Mouse (Mus musculus) heart, adult 8-10 months (tissue): ENCODE results near the gene Arl6ip4. TPM values are rescaled to one million over a fixed set of nuclear protein-coding genes. Genes with fewer than 3 reads are reported as not detected.

Experiments used
- DNase-seq: peaks from one replicate; pipeline ENCODE4 v3.0.0; 2022; ENCODE audit warnings: low spot score
- total RNA-seq, 4 experiments: library from RNA; stranded (reverse); gene quantifications; 2 replicates each; pipeline ENCODE4 v1.2.4; 2022

Gene Arl6ip4
- total RNA-seq, 4 experiments from 2014 or later, result 34.8 to 38.4 (median 37.4) TPM

GRCm38 (mm10) chr5:124093852-124094604 lies 21.9 kb upstream of the Arl6ip4 start:
- DNase-seq, result no peak

GRCm38 (mm10) chr5:124095077-124095581 lies 20.8 kb upstream of the Arl6ip4 start:
- no peak for DNase-seq

GRCm38 (mm10) chr5:124095596-124096232 lies 20.2 kb upstream of the Arl6ip4 start, which contains the start of gene Abcb9:
Abcb9 (minus strand) TSS chr5:124095798.
- peak; percentile 97 for DNase-seq

- no peak for DNase-seq
Observed at GRCm38 (mm10) chr5:124098923-124099322, 17.0 kb upstream of the Arl6ip4 start.

- no peak for DNase-seq
Observed at GRCm38 (mm10) chr5:124100128-124101044, 15.5 kb upstream of the Arl6ip4 start.

- no peak for DNase-seq
Observed at GRCm38 (mm10) chr5:124102326-124102725, 13.6 kb upstream of the Arl6ip4 start.

- DNase-seq, result no peak
Observed at GRCm38 (mm10) chr5:124103020-124103419, 12.9 kb upstream of the Arl6ip4 start.

- no peak for DNase-seq
Observed at GRCm38 (mm10) chr5:124103552-124103951, 12.3 kb upstream of the Arl6ip4 start.

- DNase-seq, result no peak
Observed at GRCm38 (mm10) chr5:124111077-124111741, 4.7 kb upstream of the Arl6ip4 start.

GRCm38 (mm10) chr5:124111742-124112497 lies 4.0 kb upstream of the Arl6ip4 start, which contains the start of gene Ogfod2:
Ogfod2 (plus strand) TSS chr5:124112297.
- peak; percentile 93 for DNase-seq

- no peak for DNase-seq
Observed at GRCm38 (mm10) chr5:124112531-124112930, 3.4 kb upstream of the Arl6ip4 start.

- DNase-seq, result peak; percentile 29
Observed at GRCm38 (mm10) chr5:124113030-124113429, 2.9 kb upstream of the Arl6ip4 start.

GRCm38 (mm10) chr5:124114276-124115025 lies 1.4 kb upstream of the Arl6ip4 start:
- DNase-seq, result no peak

GRCm38 (mm10) chr5:124115531-124115930 lies 358 bp upstream of the Arl6ip4 start:
- DNase-seq, result no peak

GRCm38 (mm10) chr5:124119204-124119603 lies 3.3 kb downstream of the Arl6ip4 start:
- DNase-seq, result no peak

- no peak for DNase-seq
Observed at GRCm38 (mm10) chr5:124122357-124122756, 6.5 kb downstream of the Arl6ip4 start.

GRCm38 (mm10) chr5:124125093-124125492 lies 9.2 kb downstream of the Arl6ip4 start:
- DNase-seq, result no peak

GRCm38 (mm10) chr5:124134261-124134660 lies 18.4 kb downstream of the Arl6ip4 start:
- DNase-seq, result no peak

GRCm38 (mm10) chr5:124138066-124138465 lies 22.2 kb downstream of the Arl6ip4 start:
- no peak for DNase-seq

- DNase-seq, result no peak
Observed at GRCm38 (mm10) chr5:124149028-124149427, 33.1 kb downstream of the Arl6ip4 start.
